Mouse (Mus musculus): ENCODE results near the gene Alad. TPM values are rescaled to one million over a fixed set of nuclear protein-coding genes. Genes with fewer than 3 reads are reported as not detected.

Gene Alad
- polyA plus RNA-seq, 1 experiment, result 37.2 TPM

GRCm38 (mm10) chr4:62518416-62519121 is 1.1 kb downstream of the Alad start:
- no peak for DNase-seq (ENCODE audit: extremely low spot score in 1 of 2, low spot score in 1 of 2)

DNA sequence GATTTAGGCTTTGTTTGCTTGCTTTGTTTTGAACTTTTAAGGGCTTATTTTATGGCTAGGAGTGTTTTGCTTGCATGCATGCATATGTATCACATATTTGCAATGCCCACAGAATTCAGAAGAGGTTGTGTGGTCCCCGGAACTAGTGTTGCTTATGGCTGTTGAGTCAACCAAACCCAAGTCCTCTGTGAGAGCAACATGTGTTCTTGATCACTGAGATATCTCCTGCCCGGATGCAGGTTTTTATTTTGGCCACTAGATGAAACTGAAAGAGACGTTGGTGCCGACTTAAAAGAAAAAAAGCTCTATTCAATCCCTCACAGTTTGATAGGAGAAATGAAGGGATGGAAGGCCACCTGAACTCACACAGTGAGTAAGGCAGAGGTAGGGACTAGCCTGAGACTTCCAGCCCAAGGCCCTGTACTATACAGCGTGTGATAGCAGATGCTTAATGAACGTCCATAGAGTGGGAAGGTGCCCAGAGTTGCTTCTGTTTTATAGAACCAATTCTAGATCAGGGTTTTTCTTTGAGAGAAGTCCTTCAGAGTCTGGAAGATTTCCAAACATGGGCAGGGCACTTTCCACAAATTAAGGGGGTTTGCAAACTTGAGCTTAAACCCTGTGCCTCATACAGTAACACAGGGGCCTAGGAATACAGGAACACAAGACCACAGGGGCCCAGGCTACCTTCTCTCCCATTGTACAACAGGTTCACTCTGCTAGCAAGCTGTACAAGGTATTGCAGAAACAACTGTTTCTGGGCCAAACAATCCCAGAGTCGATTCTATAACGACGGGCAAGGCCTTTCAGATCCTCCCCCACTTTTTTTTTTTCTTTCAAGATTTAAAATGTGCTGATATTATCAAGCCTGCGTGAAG is 1.9 kb downstream of the Alad start:
- no peak for DNase-seq (ENCODE audit: extremely low spot score in 1 of 2, low spot score in 1 of 2)

- DNase-seq (ENCODE audit: extremely low spot score in 1 of 2, low spot score in 1 of 2), result no peak
These were observed 2.7 kb downstream of the Alad start for GRCm38 (mm10) chr4:62517046-62517445.

DNA sequence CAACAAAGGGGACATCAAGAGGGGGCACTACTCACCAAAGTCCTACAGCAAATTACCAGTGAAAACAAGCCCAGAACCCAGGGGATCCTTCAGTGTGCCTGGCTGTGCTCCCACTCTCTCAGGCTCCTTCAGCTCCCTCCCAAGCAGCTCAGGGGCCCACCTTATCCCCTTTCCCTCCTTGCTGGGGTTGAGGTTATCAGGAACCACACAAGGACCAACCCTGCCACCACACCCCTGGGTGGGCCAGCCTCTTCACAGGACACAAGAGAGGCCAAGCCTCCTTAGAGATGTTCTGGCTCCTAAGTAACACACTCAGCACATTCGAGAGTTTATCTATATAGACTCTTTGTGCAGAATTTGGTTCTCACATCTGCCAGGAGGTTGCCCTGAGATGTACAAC is 3.1 kb downstream of the Alad start:
- no peak for DNase-seq (ENCODE audit: extremely low spot score in 1 of 2, low spot score in 1 of 2)

DNA sequence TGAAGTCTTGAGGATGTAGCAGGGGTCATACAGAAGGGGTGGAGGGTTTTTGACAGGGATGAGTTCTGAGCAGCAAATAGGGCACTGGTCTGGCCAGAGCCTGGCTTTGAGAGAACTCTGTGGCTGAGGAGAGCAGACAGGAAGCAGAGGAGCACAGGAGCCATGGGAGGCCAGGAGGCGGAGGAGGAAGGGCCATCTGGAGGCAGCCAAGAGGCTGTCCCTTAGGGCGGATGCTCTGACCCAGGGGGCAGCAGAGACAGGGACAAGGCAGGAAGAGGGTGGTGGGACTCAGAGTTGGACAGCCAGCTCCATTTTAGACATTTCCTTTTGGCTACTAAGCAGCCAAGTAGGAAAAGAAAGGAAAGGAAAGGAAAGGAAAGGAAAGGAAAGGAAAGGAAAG is 3.6 kb downstream of the Alad start:
- DNase-seq (ENCODE audit: extremely low spot score in 1 of 2, low spot score in 1 of 2), result no peak

DNA sequence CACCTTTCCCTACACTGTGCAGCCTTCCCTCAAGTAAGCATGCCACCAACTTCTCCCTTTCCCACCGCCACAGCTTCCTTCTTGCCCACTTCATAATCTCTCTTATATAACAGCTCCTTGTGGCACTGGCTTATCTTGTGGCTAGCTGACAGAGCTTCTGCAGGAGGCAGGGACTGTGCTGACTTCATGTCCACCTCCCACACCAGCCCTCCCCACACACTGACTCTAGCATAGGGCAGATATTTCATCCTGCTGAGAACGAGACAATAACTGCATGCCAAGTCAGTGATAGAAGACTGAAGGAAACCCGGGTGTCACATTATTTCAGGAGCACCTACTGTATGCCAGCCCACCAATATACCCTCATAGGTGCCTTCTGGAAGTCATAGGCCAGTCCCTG is 4.2 kb downstream of the Alad start:
- no peak for DNase-seq (ENCODE audit: extremely low spot score in 1 of 2, low spot score in 1 of 2)

DNA sequence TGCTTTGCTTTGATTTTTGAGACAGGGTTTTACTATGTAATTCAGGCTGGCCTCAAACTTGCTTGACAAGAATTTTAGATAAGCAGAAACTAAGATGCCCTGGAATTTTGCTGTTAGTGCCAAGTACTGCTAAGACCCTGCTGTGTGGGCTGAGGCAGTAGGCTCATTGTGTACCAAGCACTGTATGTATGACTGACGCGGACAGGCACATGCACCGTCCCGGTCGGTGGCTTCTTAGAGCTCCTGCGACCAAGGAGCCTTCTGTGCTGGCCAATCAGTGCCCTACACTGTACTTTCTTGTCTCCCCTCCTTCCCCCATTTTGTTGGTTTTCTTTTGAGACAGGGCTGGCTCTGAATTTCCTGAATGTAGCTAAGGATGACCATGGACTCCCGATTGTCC is 4.7 kb downstream of the Alad start:
- DNase-seq (ENCODE audit: extremely low spot score in 1 of 2, low spot score in 1 of 2), result no peak

- no peak for DNase-seq (ENCODE audit: extremely low spot score in 1 of 2, low spot score in 1 of 2)
These were observed 5.7 kb downstream of the Alad start for GRCm38 (mm10) chr4:62513998-62514506.

GRCm38 (mm10) chr4:62509946-62510345 is 9.8 kb downstream of the Alad start:
- DNase-seq (ENCODE audit: extremely low spot score in 1 of 2, low spot score in 1 of 2), result no peak

DNA sequence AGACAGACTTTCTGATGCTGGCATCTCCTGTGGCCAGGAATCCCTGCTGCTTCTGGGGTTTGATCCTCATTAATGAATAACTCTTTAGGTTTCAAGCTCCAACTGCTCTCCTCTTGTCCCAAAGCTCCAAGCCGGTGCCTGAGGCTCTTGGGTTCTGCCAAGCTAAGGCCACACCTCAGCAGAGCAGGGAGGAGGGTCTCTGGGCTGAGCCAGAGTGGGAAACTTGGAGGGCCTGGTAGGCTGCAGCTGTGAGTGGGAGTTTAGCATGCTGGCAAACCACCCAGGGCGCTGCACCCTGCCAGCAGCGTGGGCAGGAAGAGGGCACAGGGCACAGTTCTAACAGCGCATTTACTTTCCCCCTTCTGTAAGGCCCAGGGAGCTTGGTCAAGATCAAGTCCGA is 10.9 kb downstream of the Alad start:
- no peak for DNase-seq (ENCODE audit: extremely low spot score in 1 of 2, low spot score in 1 of 2)

- no peak for DNase-seq (ENCODE audit: extremely low spot score in 1 of 2, low spot score in 1 of 2)
These were observed 12.9 kb downstream of the Alad start for GRCm38 (mm10) chr4:62506798-62507197.

DNA sequence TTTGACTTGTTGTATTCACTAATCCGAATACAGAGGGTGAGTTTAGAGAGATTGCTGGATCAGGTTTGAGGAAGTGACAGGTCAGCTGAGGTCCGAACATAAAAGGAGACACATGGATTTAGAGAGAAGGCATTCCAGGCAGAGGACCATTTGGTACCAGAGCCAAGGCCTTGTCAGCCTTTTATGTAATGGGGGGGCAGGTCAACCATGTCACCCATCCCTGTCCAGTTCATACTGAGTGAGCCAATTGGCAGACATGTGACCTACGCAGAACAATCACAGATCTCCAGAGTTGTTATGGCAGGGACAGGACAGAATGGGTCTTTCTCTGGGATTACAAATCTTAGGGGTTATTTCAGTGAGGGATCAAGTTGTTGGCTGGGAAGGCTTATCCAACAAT is 13.7 kb downstream of the Alad start:
- DNase-seq (ENCODE audit: extremely low spot score in 1 of 2, low spot score in 1 of 2), result no peak

GRCm38 (mm10) chr4:62503374-62503970 is 16.2 kb downstream of the Alad start, which contains the start of gene Hdhd3:
TSS of gene Hdhd3 (minus strand) at chr4:62503467.
- DNase-seq (ENCODE audit: extremely low spot score in 1 of 2, low spot score in 1 of 2), result no peak

DNA sequence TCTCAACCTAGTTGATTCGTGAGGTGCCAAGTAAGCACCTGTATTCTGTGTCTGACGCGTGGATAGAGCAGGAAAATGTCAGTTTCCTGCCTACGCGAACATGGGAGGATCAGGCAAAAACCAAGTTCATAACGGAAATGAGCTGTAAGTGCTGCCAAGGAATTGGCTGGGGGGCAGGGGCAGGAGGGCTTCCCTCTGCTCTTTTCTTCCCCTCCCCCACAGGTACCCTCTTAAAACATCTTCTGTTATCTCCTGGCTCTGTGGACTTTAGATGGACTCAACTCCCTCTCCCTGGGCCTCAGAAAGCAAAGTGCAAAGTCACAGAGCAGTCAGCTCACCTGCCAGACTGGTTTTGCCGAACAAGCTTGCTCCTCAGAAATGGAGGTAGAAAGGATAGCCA is 16.7 kb downstream of the Alad start:
- no peak for DNase-seq (ENCODE audit: extremely low spot score in 1 of 2, low spot score in 1 of 2)

DNA sequence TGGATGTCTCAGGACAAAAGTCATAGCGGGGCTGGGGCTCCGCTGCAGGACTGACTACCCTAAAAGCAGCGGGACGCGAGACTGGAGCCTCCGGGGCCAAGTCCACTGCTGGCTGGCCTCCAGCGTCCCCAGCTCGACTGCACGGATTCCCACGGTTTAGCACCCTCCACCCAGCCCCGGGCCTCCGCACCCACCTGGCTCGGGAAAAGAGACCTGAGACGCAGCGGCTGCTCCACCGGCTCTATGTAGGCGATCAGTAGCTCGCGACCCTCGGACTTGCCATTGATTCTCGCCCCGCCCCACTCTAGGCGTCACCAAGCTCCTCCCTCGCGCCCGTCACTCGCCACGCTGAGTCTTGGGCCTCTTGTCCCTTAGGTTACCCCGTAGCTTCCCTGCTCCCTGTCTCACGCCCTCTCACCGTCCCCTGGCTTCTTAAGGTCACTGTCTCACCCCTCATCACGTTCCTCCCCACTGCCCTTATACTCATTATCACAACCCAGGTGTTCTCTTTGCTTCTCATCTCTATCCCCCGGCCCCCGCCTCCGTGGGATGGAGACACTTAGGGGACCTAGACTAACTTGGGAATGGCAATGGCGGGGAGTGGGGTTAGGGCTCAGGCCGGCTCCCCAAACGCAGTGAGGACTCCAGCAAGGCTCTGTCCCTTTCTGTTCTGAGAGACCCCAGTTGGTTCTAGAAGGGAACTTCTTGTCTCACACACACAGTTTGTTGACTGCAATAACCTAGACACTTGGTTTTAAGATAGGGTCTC is 17.6 kb downstream of the Alad start:
- DNase-seq (ENCODE audit: extremely low spot score in 1 of 2, low spot score in 1 of 2), result peak; percentile 86 to 92

GRCm38 (mm10) chr4:62501534-62501933 is 18.2 kb downstream of the Alad start:
- DNase-seq (ENCODE audit: extremely low spot score in 1 of 2, low spot score in 1 of 2), result no peak

- no peak for DNase-seq (ENCODE audit: extremely low spot score in 1 of 2, low spot score in 1 of 2)
These were observed 18.9 kb downstream of the Alad start for GRCm38 (mm10) chr4:62500799-62501198.

- peak; percentile 58 to 79 for DNase-seq (ENCODE audit: extremely low spot score in 1 of 2, low spot score in 1 of 2)
These were observed 22.9 kb downstream of the Alad start for GRCm38 (mm10) chr4:62496815-62497214.

- no peak for DNase-seq (ENCODE audit: extremely low spot score in 1 of 2, low spot score in 1 of 2)
These were observed 23.8 kb downstream of the Alad start for GRCm38 (mm10) chr4:62495946-62496345.

- DNase-seq (ENCODE audit: extremely low spot score in 1 of 2, low spot score in 1 of 2), result no peak
These were observed 25.5 kb downstream of the Alad start for GRCm38 (mm10) chr4:62494230-62494629.

GRCm38 (mm10) chr4:62492682-62493081 is 27.0 kb downstream of the Alad start:
- DNase-seq (ENCODE audit: extremely low spot score in 1 of 2, low spot score in 1 of 2), result no peak

All from frontal cortex, adult 2 months (tissue).